Mouse (Mus musculus) liver, embryonic 11.5 days (tissue): ENCODE data around the gene Smyd4. TPM values are rescaled to one million over a fixed set of nuclear protein-coding genes. Genes with fewer than 3 reads are reported as not detected.

ENCODE experiments used
- ATAC-seq: fragments of 200-750 bp; cut with Nextera tagmentation; replicated peaks from 2 replicates; pipeline ENCODE4 v1.8.0; 2017; ENCODE audit warnings: moderate number of reproducible peaks, mild to moderate bottlenecking, moderate TSS enrichment, moderate library complexity; ENCODE audit not compliant: low FRiP score
- DNase-seq: peaks from one replicate; pipeline ENCODE4 v3.0.0-alpha.2; 2017; ENCODE audit warnings: low spot score
- H3K27ac ChIP-seq: fragments of 300-500 bp; sonication (generic); 2 replicates; pipeline ENCODE4 v1.5.1; 2014; ENCODE audit warnings: mild to moderate bottlenecking, low read depth, low read length, control low read depth
- H3K27me3 ChIP-seq: fragments of 300-500 bp; sonication (generic); replicated peaks from 2 replicates; pipeline ENCODE4 v1.6.1; 2014; ENCODE audit warnings: low read length, mixed read lengths; ENCODE audit not compliant: control insufficient read depth, insufficient read depth
- H3K36me3 ChIP-seq: fragments of 300-500 bp; sonication (generic); 2 replicates; pipeline ENCODE4 v1.6.1; 2014; ENCODE audit warnings: mild to moderate bottlenecking, low read length, moderate library complexity, mixed read lengths; ENCODE audit not compliant: control insufficient read depth, insufficient read depth
- H3K4me1 ChIP-seq: fragments of 300-500 bp; sonication (generic); replicated peaks from 2 replicates; pipeline ENCODE4 v1.6.1; 2014; ENCODE audit warnings: low read length, mixed read lengths; ENCODE audit not compliant: control insufficient read depth, insufficient read depth
- H3K4me2 ChIP-seq: fragments of 300-500 bp; sonication (generic); 2 replicates; pipeline ENCODE4 v1.6.1; 2014; ENCODE audit warnings: mild to moderate bottlenecking, control low read depth, moderate library complexity
- H3K4me3 ChIP-seq: fragments of 300-500 bp; sonication (generic); 2 replicates; pipeline ENCODE4 v1.5.1; 2014; ENCODE audit warnings: low read depth, low read length, control low read depth
- H3K9ac ChIP-seq: fragments of 300-500 bp; sonication (generic); 2 replicates; pipeline ENCODE4 v1.6.1; 2014; ENCODE audit warnings: low read depth, low read length, control low read depth
- H3K9me3 ChIP-seq: fragments of 300-500 bp; sonication (generic); 2 replicates; pipeline ENCODE4 v1.6.1; 2016; ENCODE audit warnings: low read length, inconsistent platforms, mixed read lengths; ENCODE audit not compliant: control insufficient read depth
- WGBS: fragments of 180-500 bp; shearing (Covaris S2); extraction: QIAGEN DNeasy Blood & Tissue Kit; methylation state at CpG from one replicate; pipeline ENCODE4 v1.1.7; 2014; 5-methylcytosine and 5-hydroxymethylcytosine counted together
- polyA plus RNA-seq: library from polyadenylated mRNA; unstranded; fragments of >200 nt; fragmentation: Nextera tagmentation; extraction: Ambion mirVana; gene quantifications from 2 replicates; pipeline ENCODE4 v1.2.1, GENCODE M21; 2014

Smyd4 gene
- polyA plus RNA-seq, 1 experiment from 2014 or later = 10.9 TPM

DNA sequence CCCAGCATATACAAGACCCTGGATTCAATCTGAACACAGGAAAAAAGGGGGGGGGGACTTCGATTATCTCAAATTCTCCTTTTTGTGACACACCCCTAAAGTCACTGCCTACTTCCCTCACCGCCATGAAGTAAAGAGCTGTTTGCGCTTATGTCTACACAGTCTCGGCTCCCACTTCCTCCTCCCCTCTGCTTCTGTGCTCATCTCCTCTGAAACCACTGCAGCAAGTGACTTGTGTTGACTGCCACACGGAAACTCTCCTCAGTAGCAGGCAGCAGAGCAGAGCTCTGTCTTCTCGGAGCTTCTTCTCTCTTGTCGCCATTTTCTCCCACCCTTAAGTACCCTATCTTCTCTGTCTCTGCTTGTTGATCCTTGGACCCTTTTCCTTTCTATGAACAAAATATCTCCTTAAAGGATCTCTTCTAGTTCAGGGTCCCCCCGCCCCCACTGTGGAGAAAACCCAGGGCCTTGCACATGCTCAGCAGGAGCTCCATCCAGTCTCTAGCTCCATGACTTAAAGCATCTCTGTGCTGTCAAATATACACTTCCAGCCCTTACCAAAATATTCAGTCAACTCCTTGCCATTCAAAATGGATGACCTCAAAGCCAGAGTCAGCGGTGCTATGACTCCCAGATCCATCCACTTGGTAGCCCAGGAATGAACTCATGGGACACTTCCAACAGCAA, 80.9 kb downstream of the Smyd4 start:
- ATAC-seq (no peak), DNase-seq (no peak)
- Histone ChIP-seq H3K4me1 (no peaks in the 10 kb centered on the region), H3K27me3 (no peaks in the 10 kb centered on the region), H3K9ac (no peak overlapping the region), H3K27ac (no peak overlapping the region), H3K4me2 (0 out of 2 replicates have a peak overlapping the region, but pooled peaks have one; percentile 10), H3K36me3 (peaks cover 1% of the 10 kb centered on the region; the same call in 1 of the 2 replicates), H3K4me3 (no peak overlapping the region), H3K9me3 (peaks cover under 1% of the 10 kb centered on the region; the same call in 1 of the 2 replicates)
- WGBS = 52% methylated on average over 9 of the region's 9 CpGs

DNA sequence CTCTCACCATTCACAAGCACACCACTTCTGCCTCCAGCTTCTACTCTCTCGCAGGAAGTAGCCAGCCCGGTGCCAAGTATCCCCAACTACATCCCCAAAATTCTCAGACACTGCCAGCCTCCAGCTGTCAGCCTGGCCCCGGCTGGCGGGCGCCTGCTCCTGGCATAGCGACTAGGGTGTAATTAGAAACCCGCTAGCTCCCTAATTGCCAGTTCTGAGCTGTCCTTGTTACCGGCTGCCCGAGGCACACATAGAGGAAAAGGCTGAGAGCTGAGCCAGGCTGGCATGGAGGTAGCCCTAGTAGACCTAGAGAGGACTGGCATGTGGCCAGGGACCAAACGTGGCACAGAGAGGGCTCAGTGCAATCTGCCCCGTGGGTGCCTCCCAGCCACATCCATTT, 83.1 kb downstream of the Smyd4 start:
- Histone ChIP-seq H3K4me1 (no peaks in the 10 kb centered on the region), H3K27me3 (no peaks in the 10 kb centered on the region), H3K36me3 (peaks cover 14% of the 10 kb centered on the region), H3K9me3 (peaks cover 4% of the 10 kb centered on the region), H3K27ac (no peak overlapping the region), H3K4me3 (no peak overlapping the region), H3K4me2 (no peak overlapping the region), H3K9ac (no peak overlapping the region)
- ATAC-seq (no peak), DNase-seq (no peak)
- 86% methylated on average over 11 of the region's 11 CpGs for WGBS

DNA sequence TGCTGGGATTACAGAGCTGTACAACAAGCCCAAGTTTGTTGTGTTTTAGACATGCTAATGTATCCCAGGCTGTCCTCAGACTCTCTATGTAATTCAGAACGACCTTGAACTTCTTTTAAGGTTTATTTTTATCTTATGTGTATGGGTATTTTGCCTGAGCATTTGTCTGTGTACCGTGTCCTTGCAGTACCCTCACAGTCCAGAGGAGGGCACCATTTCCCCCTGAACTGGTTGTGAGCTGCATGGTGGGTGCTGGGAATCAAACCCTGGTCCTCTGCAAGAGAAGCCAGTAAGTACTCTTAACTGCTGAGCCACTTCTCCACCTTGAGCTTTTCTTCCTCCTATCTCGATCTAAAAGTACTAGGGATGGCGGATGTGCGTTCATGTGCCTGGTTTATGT, 85.9 kb downstream of the Smyd4 start:
- Histone ChIP-seq H3K4me1 (no peaks in the 10 kb centered on the region), H3K36me3 (peaks cover 14% of the 10 kb centered on the region), H3K27me3 (no peaks in the 10 kb centered on the region), H3K9ac (no peak overlapping the region), H3K4me2 (no peak overlapping the region), H3K27ac (no peak overlapping the region), H3K4me3 (no peak overlapping the region), H3K9me3 (peaks cover 4% of the 10 kb centered on the region)
- 87% methylated on average over 5 of the region's 5 CpGs for WGBS
- DNase-seq = no peak
- no peak for ATAC-seq

DNA sequence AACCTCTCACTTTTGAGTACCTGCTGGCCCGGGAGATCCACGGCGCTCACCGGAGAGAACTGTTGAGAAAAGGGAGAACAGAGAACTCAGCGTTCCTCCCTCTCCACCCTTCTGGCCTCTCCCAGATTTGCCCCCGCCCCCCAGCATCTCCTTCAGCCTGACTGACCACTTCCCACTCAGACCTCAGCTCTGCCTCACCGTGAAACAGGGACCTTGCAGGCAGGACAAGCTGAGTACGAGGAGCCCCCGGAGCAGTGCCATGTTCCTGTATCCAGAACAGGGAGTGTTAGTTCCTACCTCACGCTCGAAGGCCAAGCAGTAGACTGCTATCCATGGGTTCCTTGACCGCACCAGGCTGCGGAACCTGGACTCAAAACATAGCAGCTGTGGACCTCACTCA, 90.0 kb downstream of the Smyd4 start:
- Histone ChIP-seq H3K4me1 (0 out of 2 replicates have a peak, but pooled peaks cover 2% of the 10 kb centered on the region), H3K27ac (no peak overlapping the region), H3K27me3 (no peaks in the 10 kb centered on the region), H3K36me3 (peaks cover 22% of the 10 kb centered on the region), H3K9me3 (peaks cover 4% of the 10 kb centered on the region), H3K4me2 (peak overlapping the region; percentile 50), H3K4me3 (peak overlapping the region; percentile 44), H3K9ac (peak overlapping the region; percentile 55)
- 68% methylated on average over 13 of the region's 13 CpGs for WGBS
- ATAC-seq = no peak
- no peak for DNase-seq

DNA sequence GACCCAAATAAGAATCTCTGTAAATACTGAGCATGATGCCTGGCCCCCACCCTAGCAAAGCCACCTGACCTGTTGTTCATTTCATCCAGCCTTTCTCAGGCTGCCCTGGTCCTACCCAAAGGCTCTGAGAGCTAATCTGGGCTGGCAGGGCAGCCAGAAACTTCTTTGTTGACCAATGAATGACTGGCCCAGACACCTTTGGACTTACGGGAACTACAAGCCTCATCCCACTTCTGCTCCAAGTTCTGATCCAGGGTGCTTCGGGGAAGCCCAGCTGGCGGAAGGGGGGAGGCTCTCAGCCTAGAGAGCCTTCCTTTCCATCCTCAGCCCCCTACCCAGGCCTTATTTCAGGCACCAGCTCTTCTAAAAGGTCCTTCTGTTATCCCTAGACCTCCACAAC, 90.6 kb downstream of the Smyd4 start:
- DNase-seq = no peak
- Histone ChIP-seq H3K9ac (peak overlapping the region; percentile 55), H3K9me3 (peaks cover 4% of the 10 kb centered on the region), H3K4me1 (0 out of 2 replicates have a peak, but pooled peaks cover 2% of the 10 kb centered on the region), H3K27me3 (no peaks in the 10 kb centered on the region), H3K4me3 (peak overlapping the region; percentile 44), H3K4me2 (peak overlapping the region; percentile 50), H3K36me3 (peaks cover 22% of the 10 kb centered on the region), H3K27ac (peak overlapping the region; percentile 42)
- ATAC-seq = no peak
- whole genome bisulfite sequencing = 75% methylated on average over 3 of the region's 3 CpGs

DNA sequence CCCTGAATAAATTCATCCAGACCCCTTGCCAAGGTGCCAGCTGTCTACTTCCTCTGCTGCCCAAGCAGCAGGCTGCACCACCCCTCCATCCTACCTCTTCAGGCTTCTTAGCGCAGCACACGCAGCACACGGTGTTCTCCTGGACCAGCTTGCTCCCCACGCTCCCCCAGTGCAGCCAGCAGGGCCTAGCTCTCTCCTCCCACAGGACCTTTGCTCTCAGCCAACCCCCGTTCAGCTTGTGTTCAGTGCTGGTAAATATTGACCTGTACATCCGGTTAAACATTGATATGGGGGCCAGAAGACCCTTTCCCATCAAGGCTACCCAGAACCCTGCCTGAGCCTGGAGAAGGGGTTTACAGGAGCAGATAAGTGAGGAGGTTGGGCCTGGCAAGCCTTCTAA, 91.1 kb downstream of the Smyd4 start, which contains the start of gene Serpinf2:
Gene Serpinf2 (minus strand): TSS at position 229 of the 400 bp plus-strand sequence.
- Histone ChIP-seq H3K27me3 (no peaks in the 10 kb centered on the region), H3K4me2 (peak within 1 kb of the TSS; percentile 50), H3K9me3 (peaks cover 2% of the 10 kb centered on the region), H3K4me1 (0 out of 2 replicates have a peak, but pooled peaks cover 2% of the 10 kb centered on the region), H3K4me3 (peak within 1 kb of the TSS; percentile 44), H3K36me3 (peaks cover 19% of the 10 kb centered on the region), H3K9ac (peak within 1 kb of the TSS; percentile 55), H3K27ac (peak within 1 kb of the TSS; percentile 42)
- no peak for DNase-seq
- ATAC-seq = peak; percentile 51
- WGBS = 66% methylated on average over 6 of the region's 6 CpGs

GRCm38 (mm10) chr11:75439951-75440350, 91.7 kb downstream of the Smyd4 start:
- Histone ChIP-seq H3K4me1 (0 out of 2 replicates have a peak, but pooled peaks cover 2% of the 10 kb centered on the region), H3K9ac (no peak overlapping the region)
- 64% methylated on average over 3 of the region's 3 CpGs for WGBS

GRCm38 (mm10) chr11:75441034-75441433, 92.8 kb downstream of the Smyd4 start:
- no peak for ATAC-seq
- H3K9ac ChIP-seq = no peak overlapping the region
- DNase-seq = no peak
- H3K36me3 ChIP-seq = peaks cover 9% of the 10 kb centered on the region
- H3K4me3 ChIP-seq = no peak overlapping the region
- no peaks in the 10 kb centered on the region for H3K27me3 ChIP-seq
- H3K4me2 ChIP-seq = no peak overlapping the region
- no peaks in the 10 kb centered on the region for H3K9me3 ChIP-seq
- 0 out of 2 replicates have a peak, but pooled peaks cover 2% of the 10 kb centered on the region for H3K4me1 ChIP-seq
- H3K27ac ChIP-seq = 0 out of 2 replicates have a peak overlapping the region, but pooled peaks have one; percentile 14
- 76% methylated on average over 7 of the region's 7 CpGs for WGBS

More at GRCm38 (mm10) chr11:75439951-75440350, 91.7 kb downstream of the Smyd4 start:
- DNase-seq (no peak), ATAC-seq (no peak)
- Histone ChIP-seq H3K9me3 (no peaks in the 10 kb centered on the region), H3K27me3 (no peaks in the 10 kb centered on the region), H3K36me3 (peaks cover 15% of the 10 kb centered on the region), H3K4me3 (no peak overlapping the region), H3K4me2 (no peak overlapping the region), H3K27ac (no peak overlapping the region; the same call in 1 of the 2 replicates)

DNA sequence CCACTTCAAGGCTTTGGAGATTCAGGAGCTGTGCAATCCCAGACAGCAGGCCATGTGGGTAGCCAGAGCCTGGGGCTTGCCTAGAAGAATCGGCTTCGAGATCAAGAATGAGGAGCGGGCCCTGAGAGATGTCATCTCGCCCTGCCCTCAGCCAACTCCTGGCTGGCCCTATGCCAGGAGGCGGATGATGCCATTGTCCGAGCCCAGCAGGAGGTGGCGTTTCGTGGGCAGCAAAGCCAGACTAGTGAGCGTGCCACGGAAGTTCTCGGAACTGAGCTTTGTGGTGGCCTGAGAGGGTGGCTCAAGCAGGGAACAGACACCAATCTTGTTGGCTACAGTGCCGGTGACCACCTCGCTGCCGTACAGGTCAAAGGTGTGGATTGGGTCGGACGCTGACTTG, 93.4 kb downstream of the Smyd4 start:
- 0 out of 2 replicates have a peak, but pooled peaks cover 2% of the 10 kb centered on the region for H3K4me1 ChIP-seq
- H3K4me3 ChIP-seq = no peak overlapping the region
- H3K27ac ChIP-seq = no peak overlapping the region
- H3K27me3 ChIP-seq = no peaks in the 10 kb centered on the region
- 94% methylated on average over 16 of the region's 16 CpGs for WGBS
- H3K9me3 ChIP-seq = no peaks in the 10 kb centered on the region
- ATAC-seq = no peak
- no peak overlapping the region for H3K9ac ChIP-seq
- peaks cover 8% of the 10 kb centered on the region for H3K36me3 ChIP-seq
- no peak overlapping the region for H3K4me2 ChIP-seq
- no peak for DNase-seq
